Mouse (Mus musculus): ENCODE measurements around the gene Gjd3.

GRCm38 (mm10) chr11:98972215-98972614, 10.6 kb downstream of the Gjd3 start:
- peak; percentile 84 for TF ChIP-seq CTCF (IDR thresholded peaks at IDR 0.05; ENCODE audit: control insufficient read depth, insufficient read depth, insufficient read length)
- TF ChIP-seq USF1 (IDR thresholded peaks at IDR 0.05; ENCODE audit: low read depth), result no peak
- TF ChIP-seq MYOG (IDR thresholded peaks at IDR 0.05; ENCODE audit: control insufficient read depth, extremely low read depth, insufficient read length), result no peak
